Mouse (Mus musculus) retina, adult 2 months (tissue): ENCODE data around the gene App.

ENCODE experiments used
- DNase-seq: peaks from one replicate; pipeline ENCODE4 v3.0.0-alpha.2; 2012; ENCODE audit warnings: low read depth, low spot score

App gene

GRCm38 (mm10) chr16:85150902-85151301 is 22.7 kb downstream of the App start:
- no peak for DNase-seq

- no peak for DNase-seq
These were observed 24.1 kb downstream of the App start for GRCm38 (mm10) chr16:85149509-85149871.

- DNase-seq, result no peak
These were observed 24.7 kb downstream of the App start for GRCm38 (mm10) chr16:85148615-85149508.

GRCm38 (mm10) chr16:85147440-85147839 is 26.1 kb downstream of the App start:
- DNase-seq, result no peak

- DNase-seq, result no peak
These were observed 27.8 kb downstream of the App start for GRCm38 (mm10) chr16:85145771-85146178.

GRCm38 (mm10) chr16:85145369-85145768 is 28.2 kb downstream of the App start:
- no peak for DNase-seq

GRCm38 (mm10) chr16:85144401-85144800 is 29.2 kb downstream of the App start:
- no peak for DNase-seq

- DNase-seq, result no peak
These were observed 29.7 kb downstream of the App start for GRCm38 (mm10) chr16:85143863-85144262.

- no peak for DNase-seq
These were observed 30.4 kb downstream of the App start for GRCm38 (mm10) chr16:85143188-85143587.

GRCm38 (mm10) chr16:85141404-85141803 is 32.2 kb downstream of the App start:
- no peak for DNase-seq

GRCm38 (mm10) chr16:85139178-85139604 is 34.4 kb downstream of the App start:
- DNase-seq, result no peak

- no peak for DNase-seq
These were observed 36.2 kb downstream of the App start for GRCm38 (mm10) chr16:85137348-85137747.

GRCm38 (mm10) chr16:85136046-85136445 is 37.5 kb downstream of the App start:
- no peak for DNase-seq

- DNase-seq, result no peak
These were observed 40.1 kb downstream of the App start for GRCm38 (mm10) chr16:85133468-85133881.

GRCm38 (mm10) chr16:85133057-85133456 is 40.5 kb downstream of the App start:
- DNase-seq, result no peak

GRCm38 (mm10) chr16:85132182-85132581 is 41.4 kb downstream of the App start:
- no peak for DNase-seq

- DNase-seq, result no peak
These were observed 42.6 kb downstream of the App start for GRCm38 (mm10) chr16:85130861-85131556.

GRCm38 (mm10) chr16:85128693-85129657 is 44.6 kb downstream of the App start:
- DNase-seq, result no peak

GRCm38 (mm10) chr16:85128347-85128664 is 45.3 kb downstream of the App start:
- DNase-seq, result no peak

- no peak for DNase-seq
These were observed 45.8 kb downstream of the App start for GRCm38 (mm10) chr16:85127661-85128346.

- DNase-seq, result no peak
These were observed 48.9 kb downstream of the App start for GRCm38 (mm10) chr16:85124649-85125048.
